Mouse (Mus musculus): ENCODE results near the gene Olfr231. TPM values are rescaled to one million over a fixed set of nuclear protein-coding genes. Genes with fewer than 3 reads are reported as not detected.

The Olfr231 gene
- polyA plus RNA-seq, 1 experiment from 2014 or later, result not detected

GRCm38 (mm10) chr1:174084031-174084430, 36.9 kb downstream of the Olfr231 start, which contains the start of gene Olfr429:
Gene Olfr429 (plus strand): TSS chr1:174084331.
- 90% methylated on average over 2 of the region's 2 CpGs for WGBS
- H3K4me1 ChIP-seq, result no peaks in the 10 kb centered on the region
- no peak within 1 kb of the TSS for H3K4me3 ChIP-seq
- no peaks in the 10 kb centered on the region for H3K27me3 ChIP-seq
- H3K36me3 ChIP-seq (ENCODE audit: poor library complexity, severe bottlenecking), result no peaks in the 10 kb centered on the region
- no peak within 1 kb of the TSS for H3K4me2 ChIP-seq
- no peak within 1 kb of the TSS for H3K9ac ChIP-seq
- ATAC-seq, result no peak
- no peaks in the 10 kb centered on the region for H3K9me3 ChIP-seq (replicated peaks)
- H3K27ac ChIP-seq, result no peak within 1 kb of the TSS

GRCm38 (mm10) chr1:174066305-174066704, 54.7 kb downstream of the Olfr231 start, which contains the start of gene Olfr430:
Gene Olfr430 (plus strand): TSS chr1:174066605.
- no peak within 1 kb of the TSS for H3K9ac ChIP-seq
- no peaks in the 10 kb centered on the region for H3K4me1 ChIP-seq
- no peaks in the 10 kb centered on the region for H3K9me3 ChIP-seq (replicated peaks)
- no peaks in the 10 kb centered on the region for H3K36me3 ChIP-seq (ENCODE audit: poor library complexity, severe bottlenecking)
- no peaks in the 10 kb centered on the region for H3K27me3 ChIP-seq
- no peak within 1 kb of the TSS for H3K4me3 ChIP-seq
- no peak within 1 kb of the TSS for H3K4me2 ChIP-seq
- ATAC-seq, result no peak
- no peak within 1 kb of the TSS for H3K27ac ChIP-seq
- 92% methylated on average over 3 of the region's 3 CpGs for WGBS

Other genes starting within 250 kb of the Olfr231 start
- gene Ifi211, start 208.1 kb downstream of the Olfr231 start, polyA plus RNA-seq (2015; fragmentation: Nextera tagmentation; extraction: Ambion mirVana), result 0.12 and 0.15 TPM in 2 replicates
- 0.79 and 0.90 TPM in 2 replicates for gene Mndal, start 178.7 kb downstream of the Olfr231 start, polyA plus RNA-seq (2015; fragmentation: Nextera tagmentation; extraction: Ambion mirVana)
- gene Ifi203, start 178.5 kb downstream of the Olfr231 start, polyA plus RNA-seq (2015; fragmentation: Nextera tagmentation; extraction: Ambion mirVana), result 0.78 and 1.7 TPM in 2 replicates
- not detected in 2 replicates for gene Ifi202b, start 138.4 kb downstream of the Olfr231 start, polyA plus RNA-seq (2015; fragmentation: Nextera tagmentation; extraction: Ambion mirVana)
- not detected in 2 replicates for gene Ifi205, start 89.4 kb downstream of the Olfr231 start, polyA plus RNA-seq (2015; fragmentation: Nextera tagmentation; extraction: Ambion mirVana)
- gene Olfr433, start 80.5 kb downstream of the Olfr231 start, polyA plus RNA-seq (2015; fragmentation: Nextera tagmentation; extraction: Ambion mirVana), result not detected in 2 replicates
- not detected in 2 replicates for gene Olfr432, start 72.0 kb downstream of the Olfr231 start, polyA plus RNA-seq (2015; fragmentation: Nextera tagmentation; extraction: Ambion mirVana)
- gene Olfr430, start 54.6 kb downstream of the Olfr231 start, polyA plus RNA-seq (2015; fragmentation: Nextera tagmentation; extraction: Ambion mirVana), result not detected in 2 replicates
- not detected in 2 replicates for gene Olfr429, start 36.8 kb downstream of the Olfr231 start, polyA plus RNA-seq (2015; fragmentation: Nextera tagmentation; extraction: Ambion mirVana)
- not detected in 2 replicates for gene Olfr427, start 24.3 kb downstream of the Olfr231 start, polyA plus RNA-seq (2015; fragmentation: Nextera tagmentation; extraction: Ambion mirVana)
- gene Olfr424, start 10.4 kb upstream of the Olfr231 start, polyA plus RNA-seq (2015; fragmentation: Nextera tagmentation; extraction: Ambion mirVana), result not detected in 2 replicates
- gene Olfr420, start 34.5 kb upstream of the Olfr231 start, polyA plus RNA-seq (2015; fragmentation: Nextera tagmentation; extraction: Ambion mirVana), result 0.04 TPM in 1 of 2 replicates, not detected in the other
- gene Spta1, start 51.6 kb upstream of the Olfr231 start, polyA plus RNA-seq (2015; fragmentation: Nextera tagmentation; extraction: Ambion mirVana), result 0.13 and 0.21 TPM in 2 replicates
- gene Olfr419, start 130.9 kb upstream of the Olfr231 start, polyA plus RNA-seq (2015; fragmentation: Nextera tagmentation; extraction: Ambion mirVana), result not detected in 2 replicates
- not detected in 2 replicates for gene Mptx1, start 209.4 kb upstream of the Olfr231 start, polyA plus RNA-seq (2015; fragmentation: Nextera tagmentation; extraction: Ambion mirVana)
- gene Olfr417, start 244.0 kb upstream of the Olfr231 start, polyA plus RNA-seq (2015; fragmentation: Nextera tagmentation; extraction: Ambion mirVana), result not detected in 2 replicates

Data from forebrain, embryonic 13.5 days (tissue).